Mouse (Mus musculus) forebrain, embryonic 15.5 days (tissue): ENCODE results near the gene Tmtc2. TPM values are rescaled to one million over a fixed set of nuclear protein-coding genes. Genes with fewer than 3 reads are reported as not detected.
A peak's percentile ranks its signal among the peaks of the same experiment; 100 is the strongest.

ENCODE experiments used
- ATAC-seq: fragments of 200-750 bp; cut with Nextera tagmentation; replicated peaks from 2 replicates; pipeline ENCODE4 v1.8.0; 2017; ENCODE audit warnings: mild to moderate bottlenecking, moderate TSS enrichment, moderate library complexity
- H3K27ac ChIP-seq: fragments of 300-500 bp; sonication (generic); replicated peaks from 2 replicates; pipeline ENCODE4 v1.5.1; 2015; ENCODE audit warnings: mild to moderate bottlenecking, inconsistent platforms
- H3K27me3 ChIP-seq: fragments of 300-500 bp; sonication (generic); 2 replicates; pipeline ENCODE4 v1.6.1; 2015; ENCODE audit warnings: inconsistent platforms
- H3K36me3 ChIP-seq: fragments of 300-500 bp; sonication (generic); 2 replicates; pipeline ENCODE4 v1.6.1; 2015; ENCODE audit warnings: mild to moderate bottlenecking, inconsistent platforms
- H3K4me1 ChIP-seq: fragments of 300-500 bp; sonication (generic); 2 replicates; pipeline ENCODE4 v1.6.1; 2015; ENCODE audit warnings: inconsistent platforms
- H3K4me2 ChIP-seq: fragments of 300-500 bp; sonication (generic); replicated peaks from 2 replicates; pipeline ENCODE4 v1.6.1; 2015; ENCODE audit warnings: mild to moderate bottlenecking, inconsistent platforms
- H3K4me3 ChIP-seq: fragments of 300-500 bp; sonication (generic); 2 replicates; pipeline ENCODE4 v1.5.1; 2015; ENCODE audit warnings: mild to moderate bottlenecking, inconsistent platforms
- H3K9ac ChIP-seq: fragments of 300-500 bp; sonication (generic); replicated peaks from 2 replicates; pipeline ENCODE4 v1.6.1; 2015; ENCODE audit warnings: mild to moderate bottlenecking, inconsistent platforms
- H3K9me3 ChIP-seq: fragments of 300-500 bp; sonication (generic); 2 replicates; pipeline ENCODE4 v1.6.1; 2016; ENCODE audit warnings: inconsistent platforms
- WGBS: fragments of 180-500 bp; shearing (Covaris S2); methylation state at CpG from one replicate; pipeline ENCODE4 v1.1.7; 2015; ENCODE audit warnings: mixed read lengths; 5-methylcytosine and 5-hydroxymethylcytosine counted together
- polyA plus RNA-seq: library from polyadenylated mRNA; unstranded; fragments of >200 nt; fragmentation: Nextera tagmentation; extraction: Ambion mirVana; gene quantifications from 2 replicates; pipeline ENCODE4 v1.2.1, GENCODE M21; 2015

Tmtc2 gene
- polyA plus RNA-seq, 1 experiment from 2014 or later: 7.5 TPM

DNA sequence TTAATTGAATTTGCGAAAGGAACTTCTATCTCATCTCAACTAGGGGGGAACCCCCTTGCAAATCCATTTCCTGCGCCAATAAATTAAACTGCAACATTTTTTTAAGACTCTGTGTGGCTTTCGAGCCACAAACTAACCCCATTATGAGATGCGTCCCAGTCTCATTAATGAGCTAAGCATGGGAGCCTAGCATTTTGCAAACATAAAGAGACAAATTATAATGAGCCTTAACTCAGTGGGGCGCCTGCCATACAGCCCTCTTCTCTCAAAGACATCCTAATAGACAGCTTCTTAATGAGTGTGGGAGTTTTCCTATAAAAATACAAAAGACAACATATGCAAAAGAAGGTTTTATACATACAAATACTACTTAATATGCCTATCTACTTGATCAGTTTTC, 193.0 kb downstream of the Tmtc2 start:
- no peaks in the 10 kb centered on the region for H3K36me3 ChIP-seq
- no peak overlapping the region for H3K4me3 ChIP-seq
- peaks cover 26% of the 10 kb centered on the region for H3K4me1 ChIP-seq
- WGBS: 5% methylated on average over 5 of the region's 5 CpGs
- H3K4me2 ChIP-seq: no peak overlapping the region
- H3K27me3 ChIP-seq: no peaks in the 10 kb centered on the region
- H3K27ac ChIP-seq: no peak overlapping the region
- H3K9ac ChIP-seq: no peak overlapping the region
- no peaks in the 10 kb centered on the region for H3K9me3 ChIP-seq
- ATAC-seq: peak; percentile 82

DNA sequence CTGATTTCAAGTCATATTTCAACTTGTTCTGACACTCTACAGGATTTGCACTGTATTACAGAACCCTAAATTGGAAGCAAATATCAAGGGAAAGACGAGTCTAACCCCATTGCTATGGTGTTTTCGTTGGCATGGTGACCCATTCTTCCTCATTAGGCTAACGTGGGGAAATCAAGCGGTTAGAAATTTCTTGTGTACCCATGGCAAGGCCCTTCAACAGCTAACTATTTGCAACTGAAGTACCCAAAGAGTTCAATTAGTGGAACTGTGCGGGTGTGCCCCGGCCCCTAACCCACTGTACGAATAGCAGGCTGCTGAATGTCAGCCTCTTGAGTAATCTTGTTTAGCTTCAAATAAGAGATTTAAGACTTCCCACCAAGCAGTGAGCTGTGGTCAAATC, 193.7 kb downstream of the Tmtc2 start:
- H3K4me3 ChIP-seq: no peak overlapping the region
- H3K36me3 ChIP-seq: no peaks in the 10 kb centered on the region
- peak; percentile 91 for ATAC-seq
- H3K4me1 ChIP-seq: peaks cover 26% of the 10 kb centered on the region
- H3K9ac ChIP-seq: no peak overlapping the region
- 5% methylated on average over 7 of the region's 7 CpGs for WGBS
- no peaks in the 10 kb centered on the region for H3K27me3 ChIP-seq
- no peak overlapping the region for H3K27ac ChIP-seq
- H3K4me2 ChIP-seq: no peak overlapping the region
- H3K9me3 ChIP-seq: no peaks in the 10 kb centered on the region

- 85% methylated on average over 2 of the region's 2 CpGs for WGBS
- no peak overlapping the region for H3K27ac ChIP-seq
- no peak overlapping the region for H3K9ac ChIP-seq
- H3K9me3 ChIP-seq: no peaks in the 10 kb centered on the region
- H3K36me3 ChIP-seq: no peaks in the 10 kb centered on the region
- H3K4me2 ChIP-seq: no peak overlapping the region
- H3K27me3 ChIP-seq: no peaks in the 10 kb centered on the region
- H3K4me1 ChIP-seq: peaks cover 13% of the 10 kb centered on the region
- no peak overlapping the region for H3K4me3 ChIP-seq
- no peak for ATAC-seq
Observed at GRCm38 (mm10) chr10:105377711-105378110, 196.5 kb downstream of the Tmtc2 start.

DNA sequence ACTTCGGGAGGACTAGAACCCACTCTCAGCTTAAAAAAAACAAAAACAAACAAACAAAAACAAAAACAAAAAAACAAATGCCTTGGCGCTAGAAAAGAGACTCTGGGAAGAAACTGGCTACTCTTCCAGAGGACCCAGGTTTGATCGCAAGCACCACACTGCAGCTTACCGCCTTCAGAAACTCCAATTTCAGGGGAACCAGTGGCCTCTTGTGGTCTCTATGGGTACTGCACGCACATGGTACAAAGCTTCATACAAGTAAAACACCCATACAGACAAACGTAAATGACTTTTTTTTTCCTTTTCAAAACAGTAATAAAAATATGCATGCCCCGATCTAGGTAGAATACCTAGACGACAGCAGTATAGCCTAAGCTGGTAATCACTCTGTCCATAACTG, 201.0 kb downstream of the Tmtc2 start:
- WGBS: 94% methylated on average over 8 of the region's 8 CpGs
- Histone ChIP-seq H3K9ac (no peak overlapping the region), H3K27ac (no peak overlapping the region), H3K4me2 (no peak overlapping the region), H3K9me3 (no peaks in the 10 kb centered on the region), H3K4me1 (no peaks in the 10 kb centered on the region), H3K4me3 (no peak overlapping the region), H3K27me3 (no peaks in the 10 kb centered on the region), H3K36me3 (no peaks in the 10 kb centered on the region)
- ATAC-seq: no peak

DNA sequence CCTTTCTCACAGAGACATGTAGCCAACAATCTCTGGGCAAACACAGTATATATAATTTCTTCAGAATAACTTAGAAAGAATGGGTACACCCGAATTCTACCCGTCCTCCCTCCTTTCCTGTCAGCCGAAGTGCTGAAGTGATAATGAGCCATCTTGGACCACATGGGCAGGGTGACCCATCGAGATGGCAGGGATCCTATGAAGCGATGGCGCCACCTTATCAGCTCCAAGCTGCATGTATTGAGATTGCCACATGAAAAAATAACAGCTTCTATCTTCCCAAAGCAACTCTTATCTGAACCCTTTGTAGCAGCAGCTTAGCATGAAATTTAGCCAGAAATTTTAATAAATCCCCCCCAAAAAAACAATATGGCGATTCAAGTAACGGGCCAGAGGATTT, 206.0 kb downstream of the Tmtc2 start:
- H3K36me3 ChIP-seq: no peaks in the 10 kb centered on the region
- no peak overlapping the region for H3K4me3 ChIP-seq
- H3K4me1 ChIP-seq: peaks cover 2% of the 10 kb centered on the region; the same call in 1 of the 2 replicates
- ATAC-seq: no peak
- H3K9ac ChIP-seq: no peak overlapping the region
- WGBS: 95% methylated on average over 8 of the region's 8 CpGs
- no peaks in the 10 kb centered on the region for H3K9me3 ChIP-seq
- H3K27ac ChIP-seq: no peak overlapping the region
- no peak overlapping the region for H3K4me2 ChIP-seq
- no peaks in the 10 kb centered on the region for H3K27me3 ChIP-seq

DNA sequence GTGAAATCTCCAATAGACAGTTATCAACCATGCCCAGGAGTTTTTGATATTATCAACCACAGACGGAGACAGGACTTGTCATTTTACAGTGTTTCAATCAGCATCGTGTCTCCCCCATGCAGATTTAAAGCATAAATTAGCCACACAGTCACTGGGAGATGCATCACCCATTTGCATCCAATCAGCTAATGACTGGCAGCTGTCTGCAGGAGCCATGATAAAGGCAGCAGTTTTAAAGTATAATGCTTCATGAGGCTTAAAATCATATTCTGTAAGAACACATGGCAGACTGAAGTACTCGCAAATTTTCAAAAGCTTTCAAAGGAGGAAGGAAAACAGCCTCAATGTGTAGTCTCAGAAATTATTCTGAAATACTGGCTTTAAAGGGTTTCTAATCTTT, 209.8 kb downstream of the Tmtc2 start:
- Histone ChIP-seq H3K9me3 (no peaks in the 10 kb centered on the region), H3K4me1 (peaks cover 2% of the 10 kb centered on the region; the same call in 1 of the 2 replicates), H3K4me3 (no peak overlapping the region), H3K4me2 (no peak overlapping the region), H3K27me3 (no peaks in the 10 kb centered on the region), H3K27ac (no peak overlapping the region; the same call in 1 of the 2 replicates), H3K9ac (no peak overlapping the region), H3K36me3 (no peaks in the 10 kb centered on the region)
- peak; percentile 82 for ATAC-seq
- WGBS: 35% methylated on average over 3 of the region's 3 CpGs

- Histone ChIP-seq H3K27ac (no peak overlapping the region), H3K36me3 (no peaks in the 10 kb centered on the region), H3K4me3 (no peak overlapping the region), H3K4me1 (no peaks in the 10 kb centered on the region), H3K27me3 (no peaks in the 10 kb centered on the region), H3K9me3 (no peaks in the 10 kb centered on the region), H3K9ac (no peak overlapping the region), H3K4me2 (no peak overlapping the region)
- 94% methylated on average over 2 of the region's 2 CpGs for WGBS
- ATAC-seq: no peak
Observed at GRCm38 (mm10) chr10:105350301-105350700, 223.9 kb downstream of the Tmtc2 start.

- ATAC-seq: no peak
- H3K9me3 ChIP-seq: no peaks in the 10 kb centered on the region
- WGBS: 94% methylated on average over 3 of the region's 3 CpGs
Observed at GRCm38 (mm10) chr10:105345920-105346319, 228.3 kb downstream of the Tmtc2 start.

GRCm38 (mm10) chr10:105332856-105333255, 241.4 kb downstream of the Tmtc2 start:
- Histone ChIP-seq H3K36me3 (no peaks in the 10 kb centered on the region), H3K4me2 (no peak overlapping the region), H3K9me3 (no peaks in the 10 kb centered on the region), H3K4me3 (no peak overlapping the region), H3K9ac (no peak overlapping the region), H3K27me3 (no peaks in the 10 kb centered on the region), H3K27ac (no peak overlapping the region), H3K4me1 (no peaks in the 10 kb centered on the region)
- no peak for ATAC-seq
- WGBS: 60% methylated on average over 2 of the region's 2 CpGs

More at GRCm38 (mm10) chr10:105345920-105346319, 228.3 kb downstream of the Tmtc2 start:
- Histone ChIP-seq H3K27ac (no peak overlapping the region), H3K4me2 (no peak overlapping the region), H3K4me1 (no peaks in the 10 kb centered on the region), H3K36me3 (no peaks in the 10 kb centered on the region), H3K4me3 (no peak overlapping the region), H3K27me3 (no peaks in the 10 kb centered on the region), H3K9ac (no peak overlapping the region)

- Histone ChIP-seq H3K9ac (no peak overlapping the region), H3K27ac (no peak overlapping the region), H3K4me3 (no peak overlapping the region), H3K4me2 (no peak overlapping the region), H3K4me1 (no peaks in the 10 kb centered on the region), H3K9me3 (no peaks in the 10 kb centered on the region), H3K36me3 (no peaks in the 10 kb centered on the region), H3K27me3 (no peaks in the 10 kb centered on the region)
- WGBS: 83% methylated on average over 5 of the region's 5 CpGs
- no peak for ATAC-seq
Observed at GRCm38 (mm10) chr10:105330327-105330726, 243.9 kb downstream of the Tmtc2 start.

GRCm38 (mm10) chr10:105323646-105324192, 250.5 kb downstream of the Tmtc2 start:
- no peak for ATAC-seq
- Histone ChIP-seq H3K9ac (no peak overlapping the region), H3K9me3 (no peaks in the 10 kb centered on the region), H3K4me3 (no peak overlapping the region), H3K4me1 (peaks cover 6% of the 10 kb centered on the region; the same call in 1 of the 2 replicates), H3K27me3 (no peaks in the 10 kb centered on the region), H3K36me3 (peaks cover 3% of the 10 kb centered on the region; the same call in 1 of the 2 replicates), H3K27ac (no peak overlapping the region), H3K4me2 (no peak overlapping the region)
- WGBS: 85% methylated on average over 4 of the region's 4 CpGs

DNA sequence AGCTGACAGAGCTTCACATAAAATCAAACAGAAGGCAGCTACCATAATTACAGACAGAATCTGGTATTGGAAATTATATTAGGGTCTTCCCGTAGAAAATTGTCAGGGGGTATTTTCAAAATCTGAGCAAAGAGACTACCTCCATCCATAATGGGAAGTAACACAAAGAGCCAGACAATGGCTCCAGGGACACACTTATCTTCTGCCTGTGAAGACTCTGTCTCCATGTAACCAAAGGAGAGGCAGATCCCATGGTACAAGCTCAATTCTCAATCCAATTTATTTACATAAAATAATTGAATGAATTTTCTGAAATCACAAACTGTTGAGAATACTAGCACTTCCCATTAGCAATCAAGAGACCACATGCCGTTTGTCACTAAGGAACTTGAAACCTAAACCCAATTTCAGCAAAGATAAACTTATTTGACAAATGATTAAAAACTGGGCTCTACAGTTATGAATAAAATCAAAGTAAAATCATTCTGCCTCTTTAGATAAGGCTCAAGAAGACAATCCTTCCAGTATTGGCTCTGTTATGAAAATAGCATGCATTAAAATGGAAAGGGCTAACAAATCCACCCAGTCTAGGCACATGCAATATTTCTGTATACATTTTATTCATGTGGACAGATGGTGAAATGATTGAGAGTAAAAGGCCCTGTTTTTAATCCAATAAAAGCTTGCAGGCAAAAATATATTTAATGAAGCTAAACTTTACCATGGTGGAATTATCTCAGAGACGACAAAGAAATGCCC, 254.8 kb downstream of the Tmtc2 start:
- Histone ChIP-seq H3K4me1 (peaks cover 6% of the 10 kb centered on the region; the same call in 1 of the 2 replicates), H3K27ac (no peak overlapping the region), H3K4me3 (no peak overlapping the region), H3K9ac (no peak overlapping the region), H3K36me3 (peaks cover 3% of the 10 kb centered on the region; the same call in 1 of the 2 replicates), H3K27me3 (no peaks in the 10 kb centered on the region), H3K4me2 (no peak overlapping the region), H3K9me3 (no peaks in the 10 kb centered on the region)
- ATAC-seq: 0 out of 2 replicates have a peak, but pooled peaks have one; percentile 57
- 58% methylated on average over 3 of the region's 3 CpGs for WGBS
